Mouse (Mus musculus) intestine, embryonic 15.5 days (tissue): Measurements from ENCODE around the gene Lcn10. TPM values are rescaled to one million over a fixed set of nuclear protein-coding genes. Genes with fewer than 3 reads are reported as not detected.

Experiments
- ATAC-seq: fragments of 200-750 bp; cut with Nextera tagmentation; 2 replicates; pipeline ENCODE4 v1.8.0; 2017; ENCODE audit warnings: moderate TSS enrichment, moderate library complexity
- H3K27ac ChIP-seq: fragments of 300-500 bp; sonication (generic); 2 replicates; pipeline ENCODE4 v1.5.1; 2015; ENCODE audit warnings: mild to moderate bottlenecking, inconsistent platforms
- H3K27me3 ChIP-seq: fragments of 300-500 bp; sonication (generic); replicated peaks from 2 replicates; pipeline ENCODE4 v1.6.1; 2015; ENCODE audit warnings: inconsistent platforms
- H3K36me3 ChIP-seq: fragments of 300-500 bp; sonication (generic); 2 replicates; pipeline ENCODE4 v1.6.1; 2015; ENCODE audit warnings: inconsistent platforms
- H3K4me1 ChIP-seq: fragments of 300-500 bp; sonication (generic); replicated peaks from 2 replicates; pipeline ENCODE4 v1.6.1; 2015; ENCODE audit warnings: inconsistent platforms
- H3K4me2 ChIP-seq: fragments of 300-500 bp; sonication (generic); replicated peaks from 2 replicates; pipeline ENCODE4 v1.6.1; 2015; ENCODE audit warnings: mild to moderate bottlenecking, inconsistent platforms
- H3K4me3 ChIP-seq: fragments of 300-500 bp; sonication (generic); replicated peaks from 2 replicates; pipeline ENCODE4 v1.5.1; 2015; ENCODE audit warnings: inconsistent platforms
- H3K9ac ChIP-seq: fragments of 300-500 bp; sonication (generic); 2 replicates; pipeline ENCODE4 v1.6.1; 2015; ENCODE audit warnings: inconsistent platforms
- H3K9me3 ChIP-seq: fragments of 300-500 bp; sonication (generic); 2 replicates; pipeline ENCODE4 v1.6.1; 2016; ENCODE audit warnings: inconsistent platforms
- WGBS: fragments of 180-500 bp; shearing (Covaris S2); methylation state at CpG from one replicate; pipeline ENCODE4 v1.1.7; 2015; 5-methylcytosine and 5-hydroxymethylcytosine counted together
- polyA plus RNA-seq: library from polyadenylated mRNA; unstranded; fragments of >200 nt; fragmentation: Nextera tagmentation; extraction: Ambion mirVana; gene quantifications from 2 replicates; pipeline ENCODE4 v1.2.1, GENCODE M21; 2015

Gene Lcn10
- polyA plus RNA-seq = not detected in 2 replicates

DNA sequence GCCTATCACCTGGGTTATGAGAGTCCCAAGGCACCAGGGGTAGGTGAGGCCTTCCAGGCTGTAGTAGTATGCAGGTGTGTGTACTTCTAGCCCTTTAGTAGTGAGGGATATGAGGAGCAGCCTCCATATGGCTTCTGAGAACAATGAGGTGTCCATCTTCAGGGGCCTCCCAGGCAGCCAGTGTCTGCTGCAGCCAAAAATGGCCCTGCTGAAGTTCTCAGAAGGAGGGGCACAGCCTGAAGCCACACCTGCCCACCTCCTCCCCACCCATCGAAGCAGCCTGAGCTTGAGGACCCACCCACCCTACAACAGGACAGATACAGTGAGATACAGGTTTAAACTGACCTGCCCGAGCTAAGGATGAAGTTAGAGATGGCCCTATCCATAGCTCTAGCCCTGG, at the start of gene Lcn10:
Gene Lcn10, plus strand, starts transcription at position 301 of the 400 bp plus-strand sequence.
- Histone ChIP-seq H3K4me1 (no peaks in the 10 kb centered on the region), H3K27me3 (no peaks in the 10 kb centered on the region), H3K9me3 (no peaks in the 10 kb centered on the region), H3K9ac (no peak within 1 kb of the TSS), H3K27ac (no peak within 1 kb of the TSS), H3K4me3 (no peak within 1 kb of the TSS), H3K36me3 (no peaks in the 10 kb centered on the region), H3K4me2 (no peak within 1 kb of the TSS)
- no peak for ATAC-seq
- WGBS = 69% methylated on average over 2 of the region's 2 CpGs

DNA sequence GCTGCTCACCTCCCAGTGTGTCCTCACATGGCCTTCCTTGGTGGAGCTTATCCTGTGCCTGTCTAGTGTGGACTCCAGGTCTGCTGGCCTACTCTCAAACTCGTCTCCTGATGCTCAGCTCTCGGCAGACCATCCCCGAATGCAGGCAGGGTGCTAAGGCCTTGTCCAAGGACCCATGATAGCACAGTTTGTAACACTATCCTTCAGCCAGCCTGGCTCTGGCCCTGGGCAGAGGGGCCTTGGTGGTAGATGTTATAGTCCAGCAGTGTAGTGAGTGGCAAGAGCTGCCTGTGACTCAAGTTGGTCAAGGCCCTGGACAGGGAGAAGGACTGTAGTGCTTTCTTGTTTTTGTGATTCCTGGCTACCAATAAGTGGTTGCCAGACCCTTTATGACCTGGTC, 48.9 kb upstream of the Lcn10 start:
- H3K27ac ChIP-seq = no peak overlapping the region
- no peaks in the 10 kb centered on the region for H3K27me3 ChIP-seq
- 75% methylated on average over 3 of the region's 3 CpGs for WGBS
- no peak overlapping the region for H3K9ac ChIP-seq
- ATAC-seq = no peak
- H3K4me3 ChIP-seq = no peak overlapping the region
- H3K9me3 ChIP-seq = no peaks in the 10 kb centered on the region
- no peak overlapping the region for H3K4me2 ChIP-seq
- no peaks in the 10 kb centered on the region for H3K4me1 ChIP-seq
- no peaks in the 10 kb centered on the region for H3K36me3 ChIP-seq

DNA sequence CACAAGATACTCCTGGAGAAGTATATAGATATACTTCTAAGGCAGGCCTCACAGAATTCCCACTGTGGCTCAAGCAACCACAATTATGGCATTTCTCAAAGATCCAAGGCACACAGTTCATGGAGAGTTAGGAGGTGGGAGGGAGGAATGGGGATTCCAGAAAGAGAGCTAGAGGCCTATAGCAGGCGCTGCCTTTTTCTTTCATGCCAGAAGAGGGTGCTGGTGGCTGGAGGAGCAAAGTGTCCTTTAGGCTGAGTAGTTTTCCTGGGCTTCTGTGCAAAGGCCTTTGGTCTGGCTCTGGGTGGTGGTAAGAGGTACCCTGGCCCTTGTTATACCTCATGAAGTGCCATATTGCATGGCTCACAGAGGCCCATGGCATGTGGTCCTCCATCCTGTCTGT, 48.5 kb upstream of the Lcn10 start:
- Histone ChIP-seq H3K9me3 (no peaks in the 10 kb centered on the region), H3K4me2 (no peak overlapping the region), H3K4me1 (no peaks in the 10 kb centered on the region), H3K36me3 (no peaks in the 10 kb centered on the region), H3K27me3 (no peaks in the 10 kb centered on the region), H3K9ac (no peak overlapping the region), H3K4me3 (no peak overlapping the region), H3K27ac (no peak overlapping the region)
- WGBS = 56% methylated on average over 1 of the region's 1 CpGs
- no peak for ATAC-seq

DNA sequence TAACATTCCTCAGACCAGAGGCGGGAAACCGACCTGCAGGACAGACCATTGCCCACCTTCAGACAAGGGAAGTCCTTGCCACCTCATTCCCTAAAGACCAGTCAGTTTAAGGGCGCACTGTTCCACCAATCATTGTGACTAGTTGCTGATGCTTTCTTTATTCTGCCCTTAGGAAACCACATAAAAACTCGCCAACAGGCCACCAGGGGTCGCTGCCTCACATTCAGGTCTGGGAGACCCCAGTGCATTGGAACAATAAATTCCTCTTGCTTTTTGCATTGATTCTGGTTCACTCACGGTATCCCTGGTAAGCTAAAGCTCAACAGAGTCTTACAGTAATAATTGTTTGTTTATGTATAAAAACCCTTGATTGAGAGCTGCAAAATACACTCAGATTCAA, 42.6 kb upstream of the Lcn10 start:
- Histone ChIP-seq H3K4me2 (no peak overlapping the region), H3K27me3 (no peaks in the 10 kb centered on the region; the same call in 1 of the 2 replicates), H3K27ac (no peak overlapping the region), H3K9ac (no peak overlapping the region), H3K36me3 (no peaks in the 10 kb centered on the region), H3K9me3 (no peaks in the 10 kb centered on the region), H3K4me3 (no peak overlapping the region), H3K4me1 (no peaks in the 10 kb centered on the region)
- 21% methylated on average over 6 of the region's 6 CpGs for WGBS
- no peak for ATAC-seq

DNA sequence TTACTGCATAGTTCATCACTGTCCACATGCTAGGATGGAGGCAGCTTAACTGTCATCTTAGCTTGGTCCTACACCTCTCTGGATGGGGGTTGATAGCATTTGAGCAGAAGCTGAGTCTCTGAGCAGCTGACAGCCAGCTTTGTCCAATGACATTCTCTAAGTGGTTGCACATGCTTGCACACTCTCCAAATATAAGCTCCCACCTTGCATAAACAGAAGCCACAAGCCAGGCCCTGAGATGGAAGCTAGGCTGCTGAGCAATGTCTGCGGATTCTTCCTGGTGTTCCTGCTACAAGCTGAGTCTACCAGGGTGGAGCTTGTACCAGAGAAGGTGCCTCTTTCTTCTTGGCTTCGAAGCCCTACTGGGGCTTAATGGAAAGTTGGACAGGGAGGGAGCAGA, 29.6 kb upstream of the Lcn10 start, which contains the start of gene Lcn8:
Gene Lcn8, plus strand, starts transcription at position 219 of the 400 bp plus-strand sequence.
- H3K9me3 ChIP-seq = no peaks in the 10 kb centered on the region
- no peaks in the 10 kb centered on the region for H3K4me1 ChIP-seq
- H3K4me2 ChIP-seq = no peak within 1 kb of the TSS
- H3K27ac ChIP-seq = no peak within 1 kb of the TSS
- ATAC-seq = no peak
- WGBS = 66% methylated on average over 2 of the region's 2 CpGs
- no peak within 1 kb of the TSS for H3K9ac ChIP-seq
- H3K36me3 ChIP-seq = no peaks in the 10 kb centered on the region
- H3K4me3 ChIP-seq = no peak within 1 kb of the TSS
- H3K27me3 ChIP-seq = no peaks in the 10 kb centered on the region

DNA sequence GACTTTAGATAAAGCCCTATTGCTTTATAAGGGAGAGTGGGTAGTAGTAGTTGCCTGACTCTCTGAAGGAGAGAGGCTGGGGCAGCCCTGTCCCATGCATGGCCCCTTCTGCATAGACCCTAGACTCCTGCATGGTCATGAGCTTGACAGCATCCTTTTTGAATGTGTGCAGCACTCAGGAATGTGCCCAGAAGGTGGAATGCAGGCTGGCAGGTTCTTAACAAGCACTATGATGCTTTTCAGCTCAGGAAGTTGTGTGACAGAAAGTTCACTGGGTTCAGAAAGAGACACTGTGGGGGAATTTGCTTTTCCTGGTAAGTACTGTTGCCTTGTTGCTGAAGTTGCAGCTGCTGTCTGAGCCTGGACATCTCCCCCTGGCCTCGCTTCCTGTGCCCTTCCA, 28.0 kb upstream of the Lcn10 start:
- Histone ChIP-seq H3K4me1 (no peaks in the 10 kb centered on the region), H3K9ac (no peak overlapping the region), H3K27ac (no peak overlapping the region), H3K4me2 (no peak overlapping the region), H3K27me3 (no peaks in the 10 kb centered on the region), H3K36me3 (no peaks in the 10 kb centered on the region), H3K9me3 (no peaks in the 10 kb centered on the region), H3K4me3 (no peak overlapping the region)
- no peak for ATAC-seq
- WGBS = 41% methylated on average over 1 of the region's 1 CpGs

DNA sequence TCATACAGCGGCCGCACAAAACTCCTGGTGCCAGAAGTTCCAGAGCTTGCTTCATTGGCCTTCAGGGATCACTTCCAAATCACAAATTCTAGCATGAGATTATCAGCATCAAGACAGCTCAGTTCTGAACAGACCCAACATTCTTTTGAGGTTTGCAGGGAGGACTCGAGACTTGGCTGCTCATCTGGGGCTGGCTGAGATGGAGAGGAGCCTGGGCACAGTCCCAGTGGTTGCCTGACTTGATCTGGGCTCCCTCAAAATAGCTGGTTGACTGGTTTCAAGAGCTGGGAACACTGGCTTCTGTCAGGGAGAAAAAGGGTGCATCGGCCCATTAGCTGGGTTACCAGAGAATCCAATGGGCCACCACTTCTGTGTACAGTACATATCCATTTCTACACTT, 25.8 kb upstream of the Lcn10 start:
- Histone ChIP-seq H3K4me2 (no peak overlapping the region), H3K27me3 (no peaks in the 10 kb centered on the region), H3K9me3 (no peaks in the 10 kb centered on the region), H3K9ac (no peak overlapping the region), H3K4me1 (no peaks in the 10 kb centered on the region), H3K36me3 (no peaks in the 10 kb centered on the region), H3K4me3 (no peak overlapping the region), H3K27ac (no peak overlapping the region)
- WGBS = 77% methylated on average over 4 of the region's 4 CpGs
- no peak for ATAC-seq

DNA sequence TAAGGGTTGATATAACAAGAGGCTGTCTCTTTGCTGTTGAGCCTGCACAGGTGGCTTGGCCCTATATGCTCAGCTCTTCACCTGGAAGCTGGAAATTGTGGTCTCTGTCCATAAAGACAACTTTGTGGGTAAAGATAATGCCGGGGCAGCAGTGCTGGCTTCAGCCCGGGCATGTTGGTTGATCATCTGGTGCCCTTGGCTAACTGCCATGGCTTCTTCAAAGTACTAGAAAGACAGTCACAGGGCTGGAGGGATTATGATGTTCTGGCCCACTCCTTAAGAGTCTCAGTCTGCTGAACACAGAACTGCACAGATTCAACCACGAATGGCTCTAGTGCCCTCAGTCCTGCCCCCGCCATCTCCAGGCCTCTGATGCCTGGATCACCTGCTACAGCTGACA, 25.3 kb upstream of the Lcn10 start:
- Histone ChIP-seq H3K27me3 (no peaks in the 10 kb centered on the region), H3K4me3 (no peak overlapping the region), H3K4me2 (no peak overlapping the region), H3K36me3 (no peaks in the 10 kb centered on the region), H3K27ac (no peak overlapping the region), H3K9ac (no peak overlapping the region), H3K4me1 (no peaks in the 10 kb centered on the region), H3K9me3 (no peaks in the 10 kb centered on the region)
- 82% methylated on average over 4 of the region's 4 CpGs for WGBS
- ATAC-seq = no peak

DNA sequence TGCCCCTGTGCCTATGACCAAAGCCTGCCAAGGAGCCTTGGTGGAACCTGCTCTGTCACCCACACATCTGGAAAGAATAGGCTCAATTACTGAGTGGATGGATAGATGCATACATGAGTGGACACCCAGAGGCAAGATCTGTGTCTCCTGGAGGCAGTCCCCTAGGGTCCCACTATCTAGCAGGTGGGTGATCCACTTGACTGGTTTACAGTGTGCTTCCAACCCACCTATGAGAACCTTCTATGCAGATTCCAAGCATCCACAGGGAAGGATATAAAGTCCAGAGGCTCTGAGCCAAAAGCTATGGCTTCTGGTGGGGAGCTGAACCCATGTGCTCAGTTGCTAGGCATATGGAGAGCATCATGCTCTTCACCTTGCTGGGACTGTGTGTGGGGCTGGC, 24.9 kb upstream of the Lcn10 start, which contains the start of gene Lcn5:
Gene Lcn5, plus strand, starts transcription at position 301 of the 400 bp plus-strand sequence.
- ATAC-seq = no peak
- Histone ChIP-seq H3K36me3 (no peaks in the 10 kb centered on the region), H3K4me1 (no peaks in the 10 kb centered on the region), H3K9me3 (no peaks in the 10 kb centered on the region), H3K4me2 (no peak within 1 kb of the TSS), H3K27ac (no peak within 1 kb of the TSS), H3K27me3 (no peaks in the 10 kb centered on the region), H3K9ac (no peak within 1 kb of the TSS), H3K4me3 (no peak within 1 kb of the TSS)

DNA sequence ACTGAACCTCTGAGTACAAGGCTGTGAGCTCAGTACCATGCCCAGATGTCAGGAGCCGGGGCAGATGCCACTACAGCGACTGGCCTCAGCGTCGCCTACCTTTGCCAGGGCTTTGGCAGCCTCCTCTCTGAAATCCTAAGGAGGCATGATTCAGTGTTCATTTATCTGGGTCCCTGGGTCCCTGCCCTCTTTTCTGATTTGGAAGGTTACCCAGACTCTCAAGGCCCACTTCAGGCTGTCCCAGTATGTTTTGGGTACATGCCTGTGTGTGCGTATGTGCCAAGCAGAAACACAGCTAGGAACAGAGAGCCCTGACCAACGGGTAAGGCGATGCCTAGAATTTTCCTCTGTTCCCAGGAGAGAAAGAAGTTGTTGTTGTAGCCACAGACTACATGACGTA, 22.2 kb upstream of the Lcn10 start:
- Histone ChIP-seq H3K4me3 (no peak overlapping the region), H3K27ac (no peak overlapping the region), H3K9me3 (no peaks in the 10 kb centered on the region), H3K4me2 (no peak overlapping the region), H3K4me1 (no peaks in the 10 kb centered on the region), H3K36me3 (no peaks in the 10 kb centered on the region), H3K27me3 (no peaks in the 10 kb centered on the region), H3K9ac (no peak overlapping the region)
- ATAC-seq = no peak
- WGBS = 85% methylated on average over 8 of the region's 8 CpGs

DNA sequence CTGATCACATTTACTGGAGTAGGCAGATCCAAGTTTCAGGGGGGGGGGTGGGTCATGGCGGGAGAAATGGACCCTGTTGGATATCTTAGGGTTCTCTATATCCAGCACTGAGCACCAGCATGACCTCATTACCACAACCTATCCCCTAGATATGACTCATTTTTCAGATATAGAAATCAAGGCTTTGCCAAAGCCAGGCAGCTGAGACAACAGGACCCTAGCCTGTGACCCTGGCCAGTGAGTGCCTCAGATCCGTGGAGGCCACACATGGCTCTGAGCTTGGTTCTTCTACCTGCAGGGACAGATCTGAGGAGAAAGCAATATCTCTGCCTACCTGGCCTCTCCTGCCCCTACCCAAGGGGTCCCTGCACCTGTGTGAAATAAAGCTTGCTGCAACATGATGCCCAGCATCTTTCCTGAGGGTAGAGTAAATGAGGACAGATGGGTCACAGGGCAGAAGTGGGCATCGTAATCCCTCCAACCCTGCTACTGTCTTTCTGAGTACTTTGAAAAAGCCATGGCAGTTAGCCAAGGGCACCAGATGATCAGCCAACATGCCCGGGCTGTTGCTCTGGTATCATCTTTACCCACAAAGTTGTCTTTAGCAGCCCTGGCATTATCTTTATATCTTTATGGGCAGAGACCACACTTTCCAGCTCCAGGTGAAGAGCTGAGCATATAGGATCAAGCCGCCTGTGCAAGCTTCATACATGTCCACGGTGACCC, 21.1 kb upstream of the Lcn10 start:
- no peaks in the 10 kb centered on the region for H3K36me3 ChIP-seq
- ATAC-seq = no peak
- no peak overlapping the region for H3K4me3 ChIP-seq
- no peak overlapping the region for H3K9ac ChIP-seq
- H3K4me1 ChIP-seq = no peaks in the 10 kb centered on the region
- H3K27ac ChIP-seq = no peak overlapping the region
- H3K27me3 ChIP-seq = no peaks in the 10 kb centered on the region
- H3K4me2 ChIP-seq = no peak overlapping the region
- WGBS = 81% methylated on average over 6 of the region's 6 CpGs
- no peaks in the 10 kb centered on the region for H3K9me3 ChIP-seq

DNA sequence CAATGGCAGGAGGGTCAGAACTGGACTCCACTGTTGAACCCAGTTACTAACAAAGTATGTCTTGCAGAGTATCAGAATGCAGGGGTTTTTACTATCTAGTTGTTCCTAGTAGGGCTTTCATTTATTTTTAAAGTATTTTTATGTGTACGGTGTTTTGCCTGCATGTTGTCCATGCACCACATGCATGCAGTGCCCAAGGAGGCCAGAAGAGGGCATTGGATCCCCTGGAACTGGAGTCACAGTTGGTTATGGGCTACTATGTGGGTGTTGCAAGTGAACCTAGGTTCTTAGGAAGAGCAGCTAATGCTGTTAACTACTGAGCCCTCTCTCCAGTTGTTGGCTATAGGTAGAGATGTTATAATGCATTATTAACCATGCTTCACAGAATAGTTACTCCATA, 19.0 kb upstream of the Lcn10 start:
- WGBS = 71% methylated on average over 1 of the region's 1 CpGs
- H3K4me2 ChIP-seq = no peak overlapping the region
- no peaks in the 10 kb centered on the region for H3K27me3 ChIP-seq
- 0 out of 2 replicates have a peak, but pooled peaks have one; percentile 23 for ATAC-seq
- H3K9ac ChIP-seq = no peak overlapping the region
- H3K27ac ChIP-seq = no peak overlapping the region
- no peaks in the 10 kb centered on the region for H3K9me3 ChIP-seq
- no peak overlapping the region for H3K4me3 ChIP-seq
- no peaks in the 10 kb centered on the region for H3K4me1 ChIP-seq
- H3K36me3 ChIP-seq = no peaks in the 10 kb centered on the region

DNA sequence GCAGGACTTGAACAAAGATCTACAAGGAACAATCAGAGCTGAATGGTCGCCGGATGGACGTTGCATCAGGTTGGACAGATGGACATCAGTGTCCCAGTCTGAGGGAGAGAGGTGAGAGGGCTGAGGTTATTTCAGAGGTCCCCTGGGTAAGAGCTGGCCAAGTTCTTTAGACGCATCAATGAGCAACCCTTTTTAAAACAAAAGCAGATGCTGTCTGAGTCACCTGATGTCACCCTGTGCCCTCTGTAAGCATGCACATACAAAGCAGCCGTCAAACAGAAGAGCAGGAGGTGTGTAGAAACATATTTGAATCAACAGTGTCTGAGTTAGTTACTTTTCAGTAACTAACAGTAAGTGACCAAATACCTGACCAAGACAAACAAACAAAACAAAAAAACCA, 18.4 kb upstream of the Lcn10 start:
- Histone ChIP-seq H3K4me2 (no peak overlapping the region), H3K27ac (no peak overlapping the region), H3K4me1 (no peaks in the 10 kb centered on the region), H3K9ac (no peak overlapping the region), H3K9me3 (no peaks in the 10 kb centered on the region), H3K4me3 (no peak overlapping the region), H3K27me3 (no peaks in the 10 kb centered on the region), H3K36me3 (no peaks in the 10 kb centered on the region)
- WGBS = 83% methylated on average over 5 of the region's 5 CpGs
- ATAC-seq = no peak
